Mouse (Mus musculus) hindbrain, embryonic 11.5 days (tissue): ENCODE measurements around the gene Gtsf1l. TPM values are rescaled to one million over a fixed set of nuclear protein-coding genes. Genes with fewer than 3 reads are reported as not detected.

Experiments used
- ATAC-seq: fragments of 200-750 bp; cut with Nextera tagmentation; 2 replicates; pipeline ENCODE4 v1.8.0; 2017; ENCODE audit warnings: mild to moderate bottlenecking, moderate TSS enrichment, moderate library complexity; ENCODE audit not compliant: low FRiP score
- DNase-seq: peaks from one replicate; pipeline ENCODE4 v3.0.0-alpha.2; 2015; ENCODE audit warnings: low spot score
- H3K27ac ChIP-seq: fragments of 300-500 bp; sonication (generic); 2 replicates; pipeline ENCODE4 v1.5.1; 2014; ENCODE audit warnings: mild to moderate bottlenecking, low read depth, low read length
- H3K27me3 ChIP-seq: fragments of 300-500 bp; sonication (generic); 2 replicates; pipeline ENCODE4 v1.6.1; 2014; ENCODE audit warnings: mild to moderate bottlenecking, low read length, moderate library complexity, mixed read lengths; ENCODE audit not compliant: control insufficient read depth, insufficient read depth
- H3K36me3 ChIP-seq: fragments of 300-500 bp; sonication (generic); 2 replicates; pipeline ENCODE4 v1.6.1; 2014; ENCODE audit warnings: mild to moderate bottlenecking, low read length, moderate library complexity, mixed read lengths; ENCODE audit not compliant: control insufficient read depth, insufficient read depth
- H3K4me1 ChIP-seq: fragments of 300-500 bp; sonication (generic); replicated peaks from 2 replicates; pipeline ENCODE4 v1.6.1; 2014; ENCODE audit warnings: low read length, mixed read lengths; ENCODE audit not compliant: control insufficient read depth, insufficient read depth
- H3K4me2 ChIP-seq: fragments of 300-500 bp; sonication (generic); replicated peaks from 2 replicates; pipeline ENCODE4 v1.6.1; 2014; ENCODE audit warnings: mild to moderate bottlenecking, low read depth, low read length
- H3K4me3 ChIP-seq: fragments of 300-500 bp; sonication (generic); 2 replicates; pipeline ENCODE4 v1.5.1; 2014; ENCODE audit warnings: low read depth, low read length
- H3K9ac ChIP-seq: fragments of 300-500 bp; sonication (generic); 2 replicates; pipeline ENCODE4 v1.6.1; 2014; ENCODE audit warnings: low read depth, low read length
- H3K9me3 ChIP-seq: fragments of 300-500 bp; sonication (generic); 2 replicates; pipeline ENCODE4 v1.6.1; 2016; ENCODE audit warnings: low read length; ENCODE audit not compliant: control insufficient read depth
- WGBS: fragments of 180-500 bp; shearing (Covaris S2); extraction: QIAGEN DNeasy Blood & Tissue Kit; methylation state at CpG from one replicate; pipeline ENCODE4 v1.1.7; 2014; 5-methylcytosine and 5-hydroxymethylcytosine counted together
- polyA plus RNA-seq: library from polyadenylated mRNA; unstranded; fragments of >200 nt; fragmentation: Nextera tagmentation; extraction: Ambion mirVana; gene quantifications from 2 replicates; pipeline ENCODE4 v1.2.1, GENCODE M21; 2014

Gene Gtsf1l
- polyA plus RNA-seq, 1 experiment from 2014 or later: 0.28 TPM

DNA sequence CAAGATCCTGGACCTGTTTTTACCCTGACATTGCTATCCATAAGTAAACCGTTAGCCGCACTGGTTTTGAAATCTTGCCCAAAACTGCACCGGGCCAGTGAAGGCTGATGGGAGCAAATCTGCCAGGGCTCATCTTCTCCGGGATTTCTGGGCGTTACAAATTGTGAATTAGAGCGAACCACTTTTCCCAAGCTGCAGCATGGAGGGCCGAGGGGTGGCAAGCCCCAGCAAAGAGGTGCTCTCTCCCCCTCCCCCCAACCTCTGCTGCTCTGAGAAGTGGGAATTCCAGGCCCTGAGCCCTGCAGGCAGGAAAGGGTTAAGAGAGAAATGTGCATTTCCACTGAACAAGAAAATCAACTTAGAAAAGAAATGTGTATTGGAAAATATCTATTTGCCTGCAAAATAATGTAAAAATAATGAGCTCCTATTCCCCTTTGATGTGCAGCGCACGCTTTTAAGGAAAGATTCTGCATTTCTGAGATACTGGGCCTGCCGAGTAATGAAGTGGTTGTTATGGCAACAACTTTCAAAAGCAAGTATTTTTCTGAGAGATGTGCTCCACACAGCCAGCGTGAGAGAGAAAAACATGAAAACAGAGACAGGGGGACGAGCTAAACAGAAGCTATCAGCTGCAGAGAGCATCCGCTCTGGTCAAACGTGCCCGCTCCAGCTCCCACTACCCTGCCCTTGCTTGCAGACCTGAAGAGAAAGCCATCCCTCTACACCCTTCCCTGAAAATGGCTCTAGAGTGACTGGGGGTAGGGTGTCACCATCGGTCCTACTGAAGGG is 24.0 kb upstream of the Gtsf1l start:
- ATAC-seq (0 out of 2 replicates have a peak, but pooled peaks have one; percentile 19), DNase-seq (peak; percentile 32)
- Histone ChIP-seq H3K4me1 (0 out of 2 replicates have a peak, but pooled peaks cover 2% of the 10 kb centered on the region), H3K27me3 (0 out of 2 replicates have a peak, but pooled peaks cover 2% of the 10 kb centered on the region), H3K27ac (no peak overlapping the region), H3K4me3 (no peak overlapping the region), H3K36me3 (no peaks in the 10 kb centered on the region), H3K9ac (no peak overlapping the region), H3K9me3 (no peaks in the 10 kb centered on the region), H3K4me2 (no peak overlapping the region)
- WGBS: 42% methylated on average over 16 of the region's 16 CpGs

DNA sequence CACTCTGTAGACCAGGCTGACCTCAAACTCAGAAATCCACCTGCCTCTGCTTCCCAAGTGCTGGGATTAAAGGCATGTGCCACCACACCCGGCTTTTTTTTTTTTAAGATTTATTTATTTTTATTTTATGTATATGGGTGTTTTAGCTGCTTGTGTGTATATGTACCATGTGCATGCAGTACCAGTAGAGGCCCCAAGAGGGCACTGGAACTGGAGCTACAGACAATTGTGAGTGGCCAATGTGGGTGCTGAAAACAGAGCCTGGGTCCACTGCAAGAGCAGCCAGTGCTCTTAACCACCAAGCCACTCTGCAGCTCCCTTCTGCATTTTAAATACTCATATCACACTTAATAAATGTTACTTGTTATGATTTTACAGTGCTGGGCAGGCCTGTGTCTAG is 23.1 kb upstream of the Gtsf1l start:
- Histone ChIP-seq H3K27me3 (0 out of 2 replicates have a peak, but pooled peaks cover 2% of the 10 kb centered on the region), H3K9ac (no peak overlapping the region), H3K27ac (no peak overlapping the region), H3K36me3 (no peaks in the 10 kb centered on the region), H3K4me1 (0 out of 2 replicates have a peak, but pooled peaks cover 2% of the 10 kb centered on the region), H3K4me2 (no peak overlapping the region), H3K4me3 (no peak overlapping the region), H3K9me3 (no peaks in the 10 kb centered on the region)
- 100% methylated on average over 1 of the region's 1 CpGs for WGBS
- DNase-seq: no peak
- no peak for ATAC-seq

DNA sequence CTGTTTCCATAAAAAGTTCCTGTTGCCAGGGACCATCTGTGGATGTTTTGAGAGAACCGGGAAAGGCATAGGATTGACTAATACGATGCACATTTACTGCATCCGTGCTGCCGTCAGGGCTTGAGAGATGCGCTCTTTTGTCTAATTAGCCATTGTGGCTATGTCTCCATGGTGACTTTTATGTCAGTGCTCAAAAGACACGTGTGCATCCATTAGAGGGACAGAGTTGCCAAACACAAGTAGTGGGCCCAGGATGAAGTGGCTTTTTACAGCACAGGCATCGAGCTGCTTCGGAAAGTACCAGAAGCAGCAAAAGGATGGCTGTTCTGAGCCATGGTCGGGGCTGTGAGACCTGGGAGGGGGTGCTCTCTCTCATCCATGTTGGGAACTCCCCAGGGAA is 20.7 kb upstream of the Gtsf1l start:
- Histone ChIP-seq H3K9me3 (no peaks in the 10 kb centered on the region), H3K9ac (no peak overlapping the region), H3K4me1 (0 out of 2 replicates have a peak, but pooled peaks cover 2% of the 10 kb centered on the region), H3K36me3 (no peaks in the 10 kb centered on the region), H3K4me2 (no peak overlapping the region), H3K27ac (no peak overlapping the region), H3K27me3 (0 out of 2 replicates have a peak, but pooled peaks cover 2% of the 10 kb centered on the region), H3K4me3 (no peak overlapping the region)
- DNase-seq (peak; percentile 71), ATAC-seq (peak; percentile 57)
- 38% methylated on average over 9 of the region's 9 CpGs for WGBS

DNA sequence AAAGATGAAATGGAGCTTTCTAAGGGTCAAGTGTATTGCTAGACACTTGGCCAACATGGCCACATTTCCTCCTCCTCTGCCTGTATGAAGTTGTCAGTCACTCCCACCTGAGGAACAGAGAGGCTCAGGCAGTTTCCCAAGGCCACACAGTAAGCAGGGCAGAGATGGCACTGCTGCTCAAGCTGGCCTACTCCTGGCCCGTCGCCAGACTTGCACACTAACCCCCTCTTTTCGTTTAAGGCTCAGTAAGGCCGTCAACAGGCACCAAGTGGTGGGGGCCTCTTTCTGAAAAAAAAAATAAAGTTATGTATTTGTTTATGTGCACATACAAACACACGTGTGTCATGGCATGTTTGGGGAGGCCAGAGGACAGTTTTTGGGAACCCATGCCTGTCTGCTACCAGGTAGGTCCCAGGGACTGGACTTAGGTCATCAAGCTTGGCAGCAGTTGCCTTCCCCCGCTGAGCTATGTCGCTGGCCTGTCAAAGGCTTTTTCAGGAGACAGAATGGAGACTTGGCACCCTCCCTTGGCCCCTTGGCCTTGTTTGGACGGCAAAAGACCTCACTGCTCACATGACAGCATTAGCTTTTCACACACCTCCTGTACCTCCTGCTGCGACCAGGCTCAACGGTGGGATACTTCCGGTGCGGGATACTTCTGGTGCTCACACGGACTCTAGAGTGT is 16.6 kb upstream of the Gtsf1l start:
- Histone ChIP-seq H3K27me3 (peaks cover 7% of the 10 kb centered on the region; the same call in 1 of the 2 replicates), H3K36me3 (no peaks in the 10 kb centered on the region), H3K4me1 (no peaks in the 10 kb centered on the region), H3K27ac (no peak overlapping the region), H3K9ac (no peak overlapping the region), H3K4me3 (no peak overlapping the region), H3K9me3 (no peaks in the 10 kb centered on the region), H3K4me2 (no peak overlapping the region)
- DNase-seq (no peak), ATAC-seq (no peak)
- 80% methylated on average over 13 of the region's 13 CpGs for WGBS

DNA sequence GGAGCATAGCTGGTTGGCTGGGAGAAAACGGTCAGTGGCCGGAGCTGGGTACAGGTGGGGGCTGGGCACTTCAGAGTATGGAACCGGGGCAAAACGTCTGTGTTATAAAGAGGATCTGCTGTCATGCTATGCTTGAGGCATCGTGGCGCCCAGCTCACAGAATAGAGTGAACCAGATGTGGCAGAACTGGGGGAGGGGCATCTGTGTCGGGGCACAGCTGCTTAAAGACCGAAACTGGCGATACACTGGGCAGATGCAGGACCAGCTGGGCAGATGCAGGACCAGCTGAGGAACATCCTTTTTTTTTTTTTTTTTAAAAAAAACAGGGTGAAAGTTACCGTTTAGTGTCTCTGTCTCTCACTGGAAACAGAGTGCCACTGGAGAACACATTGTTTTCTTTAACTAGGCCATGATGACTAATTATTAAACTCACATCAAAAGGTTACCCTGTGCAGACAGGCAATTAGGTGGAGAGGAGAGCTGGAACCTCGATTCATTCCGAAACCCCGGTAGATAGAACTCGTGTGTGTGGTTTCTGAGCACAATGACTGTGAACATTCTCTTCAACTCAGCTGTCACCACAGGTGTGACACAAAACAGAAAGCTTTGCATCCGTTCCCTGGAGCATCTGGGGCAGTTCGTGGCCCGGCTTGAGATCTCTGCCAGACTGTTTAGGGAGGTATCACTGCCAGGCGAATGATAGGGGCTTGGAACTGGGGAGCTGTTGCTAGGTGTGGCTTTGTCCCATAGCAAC is 15.4 kb upstream of the Gtsf1l start:
- Histone ChIP-seq H3K9ac (no peak overlapping the region), H3K4me3 (no peak overlapping the region), H3K4me1 (no peaks in the 10 kb centered on the region), H3K36me3 (no peaks in the 10 kb centered on the region), H3K9me3 (no peaks in the 10 kb centered on the region), H3K27me3 (peaks cover 7% of the 10 kb centered on the region; the same call in 1 of the 2 replicates), H3K4me2 (no peak overlapping the region), H3K27ac (no peak overlapping the region)
- DNase-seq (no peak), ATAC-seq (no peak)
- 66% methylated on average over 18 of the region's 18 CpGs for WGBS

DNA sequence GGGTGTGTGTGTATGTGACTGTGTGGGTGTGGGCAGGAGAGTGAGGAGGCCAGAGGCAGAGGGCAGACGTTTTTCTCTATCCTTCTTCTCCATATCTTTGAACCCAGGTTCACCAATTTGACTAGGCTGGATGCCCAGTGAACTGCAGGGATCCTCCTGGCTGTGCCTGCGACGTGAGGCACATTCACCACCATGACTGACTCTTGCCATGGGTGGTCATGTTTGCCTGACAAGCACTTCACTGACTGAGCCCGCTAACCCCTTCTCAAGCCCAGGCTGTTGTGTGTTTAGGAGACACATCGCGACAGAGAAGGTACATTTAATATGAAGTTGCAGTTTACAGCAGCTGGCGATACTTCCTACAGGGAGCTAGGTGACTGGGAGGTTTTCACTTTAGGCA is 14.6 kb upstream of the Gtsf1l start:
- Histone ChIP-seq H3K4me1 (no peaks in the 10 kb centered on the region), H3K27me3 (peaks cover 7% of the 10 kb centered on the region; the same call in 1 of the 2 replicates), H3K36me3 (no peaks in the 10 kb centered on the region), H3K9me3 (no peaks in the 10 kb centered on the region), H3K27ac (no peak overlapping the region), H3K4me2 (no peak overlapping the region), H3K9ac (no peak overlapping the region), H3K4me3 (no peak overlapping the region)
- DNase-seq: no peak
- WGBS: 61% methylated on average over 7 of the region's 7 CpGs
- no peak for ATAC-seq

DNA sequence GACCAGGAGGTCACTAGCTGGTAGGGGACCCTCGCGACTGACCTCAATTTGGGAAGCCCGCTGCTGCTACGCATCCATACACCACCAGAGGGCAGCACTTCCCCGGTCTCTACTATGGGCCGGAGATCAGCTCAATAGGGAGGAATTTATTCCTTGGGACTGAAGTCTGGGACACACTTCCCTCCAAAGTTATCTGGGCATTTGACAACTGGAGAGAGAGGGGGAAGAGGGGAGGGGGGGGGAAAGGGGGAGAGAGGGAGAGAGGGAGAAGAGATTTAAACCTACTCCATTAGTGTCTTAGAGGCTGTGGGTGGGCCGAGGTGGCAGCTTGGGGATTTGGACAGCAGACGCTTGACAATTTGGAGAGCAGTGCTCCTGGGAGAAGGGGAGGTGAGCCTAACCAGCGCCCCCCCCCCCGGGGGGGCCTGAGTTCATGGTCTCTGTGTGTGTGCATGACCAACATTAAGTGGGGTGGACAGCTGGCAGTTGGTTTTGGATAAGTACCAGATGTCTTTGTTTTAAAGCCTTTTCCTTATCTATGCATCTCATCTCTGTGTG is 14.1 kb upstream of the Gtsf1l start:
- 6% methylated on average over 10 of the region's 10 CpGs for WGBS
- Histone ChIP-seq H3K4me1 (no peaks in the 10 kb centered on the region), H3K36me3 (no peaks in the 10 kb centered on the region), H3K27me3 (peaks cover 6% of the 10 kb centered on the region; the same call in 1 of the 2 replicates), H3K4me2 (no peak overlapping the region), H3K4me3 (no peak overlapping the region), H3K27ac (no peak overlapping the region), H3K9ac (no peak overlapping the region), H3K9me3 (no peaks in the 10 kb centered on the region)
- ATAC-seq (peak; percentile 56), DNase-seq (peak; percentile 90)

DNA sequence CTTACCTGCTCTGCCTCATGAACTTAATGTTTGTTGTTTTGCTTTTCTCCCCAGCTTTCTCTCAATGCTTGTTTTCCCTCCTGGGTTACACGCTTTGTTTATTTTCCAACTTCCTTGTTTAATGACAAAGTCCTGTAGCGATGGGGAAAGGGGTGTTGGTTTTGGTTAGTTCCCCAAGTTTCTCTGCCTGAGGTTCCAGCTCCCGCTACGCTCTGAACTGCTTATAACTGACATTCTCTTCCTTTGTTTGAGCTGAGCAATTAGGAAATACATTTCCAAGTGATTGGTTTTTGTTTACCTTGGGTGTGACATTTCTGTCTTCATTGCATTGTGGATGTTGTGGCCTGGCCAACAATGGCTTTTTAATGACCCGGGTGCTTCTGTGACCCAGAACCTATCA is 12.9 kb upstream of the Gtsf1l start:
- no peak overlapping the region for H3K9ac ChIP-seq
- DNase-seq: no peak
- H3K9me3 ChIP-seq: no peaks in the 10 kb centered on the region
- no peaks in the 10 kb centered on the region for H3K4me1 ChIP-seq
- no peak overlapping the region for H3K27ac ChIP-seq
- WGBS: 72% methylated on average over 5 of the region's 5 CpGs
- no peak overlapping the region for H3K4me2 ChIP-seq
- peaks cover 4% of the 10 kb centered on the region; the same call in 1 of the 2 replicates for H3K27me3 ChIP-seq
- H3K4me3 ChIP-seq: no peak overlapping the region
- no peaks in the 10 kb centered on the region for H3K36me3 ChIP-seq
- ATAC-seq: no peak
